Mouse (Mus musculus): ENCODE results near the gene Entpd1. TPM values are rescaled to one million over a fixed set of nuclear protein-coding genes. Genes with fewer than 3 reads are reported as not detected.
"Not testable (repeated sequence)": the region's sequence is repeated elsewhere in the genome, so short reads cannot be mapped to it uniquely, and the experiment has no call there.

Entpd1 gene
- 10 to 100 TPM; 18.7 to 19.9 TPM for total RNA-seq (2021)
- long read RNA-seq, experiment 1, full-length matches to known transcripts = 6 of 8 reads
- long read RNA-seq, experiment 1, partial matches to known transcripts = 0 of 8 reads
- long read RNA-seq, experiment 1, other reads (novel, unspliced or antisense) = 2 of 8 reads
- long read RNA-seq, experiment 2, full-length matches to known transcripts = 10 of 12 reads
- long read RNA-seq, experiment 2, partial matches to known transcripts = 0 of 12 reads
- long read RNA-seq, experiment 2, other reads (novel, unspliced or antisense) = 2 of 12 reads

- DNase-seq (ENCODE audit: low spot score in 2 of 2) = peak; percentile 95 to 97
Measured at GRCm38 (mm10) chr19:40611830-40612506, at the start of gene Entpd1, which contains the start of gene Tctn3. Gene Entpd1, plus strand, starts transcription at chr19:40612366. Gene Tctn3, minus strand, starts transcription at chr19:40612233.

GRCm38 (mm10) chr19:40563880-40564645 is 48.1 kb upstream of the Entpd1 start:
- no peak for DNase-seq (ENCODE audit: low spot score in 2 of 2)

- no peak for DNase-seq (ENCODE audit: low spot score in 2 of 2)
Measured at GRCm38 (mm10) chr19:40567616-40568015, 44.5 kb upstream of the Entpd1 start.

- no peak for DNase-seq (ENCODE audit: low spot score in 2 of 2)
Measured at GRCm38 (mm10) chr19:40570726-40571125, 41.4 kb upstream of the Entpd1 start.

- DNase-seq (ENCODE audit: low spot score in 2 of 2) = no peak
Measured at GRCm38 (mm10) chr19:40575438-40575837, 36.7 kb upstream of the Entpd1 start.

GRCm38 (mm10) chr19:40580902-40581301 is 31.3 kb upstream of the Entpd1 start:
- DNase-seq (ENCODE audit: low spot score in 2 of 2) = no peak

- no peak for DNase-seq (ENCODE audit: low spot score in 2 of 2)
Measured at GRCm38 (mm10) chr19:40581662-40582061, 30.5 kb upstream of the Entpd1 start.

GRCm38 (mm10) chr19:40586908-40587307 is 25.3 kb upstream of the Entpd1 start:
- no peak for DNase-seq (ENCODE audit: low spot score in 2 of 2)

GRCm38 (mm10) chr19:40587491-40588292 is 24.5 kb upstream of the Entpd1 start:
- DNase-seq (ENCODE audit: low spot score in 2 of 2) = peak in 1 of 2 experiments; percentile 20

- peak; percentile 93 to 95 for DNase-seq (ENCODE audit: low spot score in 2 of 2)
Measured at GRCm38 (mm10) chr19:40588293-40588654, 23.9 kb upstream of the Entpd1 start, which contains the start of gene Aldh18a1. Gene Aldh18a1, minus strand, starts transcription at chr19:40588463.

- peak; percentile 82 to 88 for DNase-seq (ENCODE audit: low spot score in 2 of 2)
Measured at GRCm38 (mm10) chr19:40588847-40589529, 23.2 kb upstream of the Entpd1 start.

- DNase-seq (ENCODE audit: low spot score in 2 of 2) = no peak
Measured at GRCm38 (mm10) chr19:40589530-40589880, 22.7 kb upstream of the Entpd1 start.

GRCm38 (mm10) chr19:40595231-40595630 is 16.9 kb upstream of the Entpd1 start:
- DNase-seq (ENCODE audit: low spot score in 2 of 2) = no peak

- no peak for DNase-seq (ENCODE audit: low spot score in 2 of 2)
Measured at GRCm38 (mm10) chr19:40595831-40596230, 16.3 kb upstream of the Entpd1 start.

- not testable (repeated sequence) for DNase-seq (ENCODE audit: low spot score in 2 of 2)
Measured at GRCm38 (mm10) chr19:40600846-40601245, 11.3 kb upstream of the Entpd1 start.

- no peak for DNase-seq (ENCODE audit: low spot score in 2 of 2)
Measured at GRCm38 (mm10) chr19:40601870-40602269, 10.3 kb upstream of the Entpd1 start.

GRCm38 (mm10) chr19:40605189-40605588 is 7.0 kb upstream of the Entpd1 start:
- DNase-seq (ENCODE audit: low spot score in 2 of 2) = no peak

- no peak for DNase-seq (ENCODE audit: low spot score in 2 of 2)
Measured at GRCm38 (mm10) chr19:40607676-40608075, 4.5 kb upstream of the Entpd1 start.

- DNase-seq (ENCODE audit: low spot score in 2 of 2) = no peak
Measured at GRCm38 (mm10) chr19:40614811-40615210, 2.6 kb downstream of the Entpd1 start.

- DNase-seq (ENCODE audit: low spot score in 2 of 2) = no peak
Measured at GRCm38 (mm10) chr19:40616021-40616420, 3.9 kb downstream of the Entpd1 start.
